Mouse (Mus musculus) bone marrow, adult 2 months (tissue): Measurements from ENCODE around the gene Olfr76.

ENCODE experiments used
- CTCF ChIP-seq: fragments of 200-500 bp; IDR thresholded peaks from 2 replicates; pipeline ENCODE4 v1.5.1; 2011; ENCODE audit warnings: low read length, control low read depth; ENCODE audit not compliant: control insufficient read depth, insufficient read depth
- POLR2A ChIP-seq: fragments of 200-500 bp; IDR thresholded peaks from 2 replicates; pipeline ENCODE4 v1.6.1; 2011; ENCODE audit warnings: low read depth, mild to moderate bottlenecking, control low read depth, low read length, borderline replicate concordance; ENCODE audit not compliant: control insufficient read depth

- TF ChIP-seq CTCF = no peak
- no peak for TF ChIP-seq POLR2A
Measured at GRCm38 (mm10) chr19:12116464-12116863, 6.5 kb downstream of the Olfr76 start.
